Mouse (Mus musculus): ENCODE data around the gene Zscan25. TPM values are rescaled to one million over a fixed set of nuclear protein-coding genes. Genes with fewer than 3 reads are reported as not detected.

Gene Zscan25
- polyA plus RNA-seq, 1 experiment from 2014 or later, result 0.56 TPM

Other genes with a start within 250 kb of the Zscan25 start
- gene Gm4871, start 247.7 kb upstream of the Zscan25 start, polyA plus RNA-seq (2015; fragmentation: Nextera tagmentation; extraction: Ambion mirVana), result not detected in 2 replicates
- gene 1700018F24Rik, start 237.5 kb upstream of the Zscan25 start, polyA plus RNA-seq (2015; fragmentation: Nextera tagmentation; extraction: Ambion mirVana), result not detected in 2 replicates
- gene Arpc1a, start 196.7 kb upstream of the Zscan25 start, polyA plus RNA-seq (2015; fragmentation: Nextera tagmentation; extraction: Ambion mirVana), result 142 and 150 TPM in 2 replicates
- not detected in 2 replicates for gene Kpna7, start 196.5 kb upstream of the Zscan25 start, polyA plus RNA-seq (2015; fragmentation: Nextera tagmentation; extraction: Ambion mirVana)
- 325 and 354 TPM in 2 replicates for gene Arpc1b, start 166.3 kb upstream of the Zscan25 start, polyA plus RNA-seq (2015; fragmentation: Nextera tagmentation; extraction: Ambion mirVana)
- 77.0 and 93.6 TPM in 2 replicates for gene Pdap1, start 140.3 kb upstream of the Zscan25 start, polyA plus RNA-seq (2015; fragmentation: Nextera tagmentation; extraction: Ambion mirVana)
- gene Bud31, start 140.1 kb upstream of the Zscan25 start, polyA plus RNA-seq (2015; fragmentation: Nextera tagmentation; extraction: Ambion mirVana), result 186 TPM in 2 replicates
- gene Ptcd1, start 113.4 kb upstream of the Zscan25 start, polyA plus RNA-seq (2015; fragmentation: Nextera tagmentation; extraction: Ambion mirVana), result 19.8 and 20.0 TPM in 2 replicates
- 56.2 and 59.5 TPM in 2 replicates for gene Cpsf4, start 113.3 kb upstream of the Zscan25 start, polyA plus RNA-seq (2015; fragmentation: Nextera tagmentation; extraction: Ambion mirVana)
- gene Atp5j2, start 88.4 kb upstream of the Zscan25 start, polyA plus RNA-seq (2015; fragmentation: Nextera tagmentation; extraction: Ambion mirVana), result 679 and 701 TPM in 2 replicates
- 11.4 and 11.6 TPM in 2 replicates for gene Zkscan14, start 78.6 kb upstream of the Zscan25 start, polyA plus RNA-seq (2015; fragmentation: Nextera tagmentation; extraction: Ambion mirVana)
- 16.2 and 17.2 TPM in 2 replicates for gene Zkscan5, start 75.9 kb upstream of the Zscan25 start, polyA plus RNA-seq (2015; fragmentation: Nextera tagmentation; extraction: Ambion mirVana)
- gene Zfp655, start 48.8 kb upstream of the Zscan25 start, polyA plus RNA-seq (2015; fragmentation: Nextera tagmentation; extraction: Ambion mirVana), result 35.3 and 36.0 TPM in 2 replicates
- gene Cyp3a57, start 64.8 kb downstream of the Zscan25 start, polyA plus RNA-seq (2015; fragmentation: Nextera tagmentation; extraction: Ambion mirVana), result not detected in 2 replicates
- gene Cyp3a16, start 189.2 kb downstream of the Zscan25 start, polyA plus RNA-seq (2015; fragmentation: Nextera tagmentation; extraction: Ambion mirVana), result not detected in 2 replicates